Mouse (Mus musculus) frontal cortex, adult (tissue): ENCODE measurements around the gene Acad12.
"Not testable (repeated sequence)": the region's sequence is repeated elsewhere in the genome, so short reads cannot be mapped to it uniquely, and the experiment has no call there.

Experiments
- ATAC-seq: cut with Nextera tagmentation; 2 replicates; pipeline ENCODE4 v1.9.2; 2017; ENCODE audit warnings: mild to moderate bottlenecking, moderate library complexity, mixed read lengths; ENCODE audit not compliant: low TSS enrichment

Gene Acad12

GRCm38 (mm10) chr5:121612036-121612435, 6.7 kb downstream of the Acad12 start:
- no peak for ATAC-seq

- not testable (repeated sequence) for ATAC-seq
These were observed 9.1 kb downstream of the Acad12 start for GRCm38 (mm10) chr5:121609556-121610135.

GRCm38 (mm10) chr5:121606151-121606550, 12.6 kb downstream of the Acad12 start:
- ATAC-seq, result peak; percentile 79; the same call in 1 of the 2 replicates

GRCm38 (mm10) chr5:121603815-121604214, 14.9 kb downstream of the Acad12 start:
- not testable (repeated sequence) for ATAC-seq

- peak; percentile 79 for ATAC-seq
These were observed 17.0 kb downstream of the Acad12 start for GRCm38 (mm10) chr5:121601547-121602299.

- no peak for ATAC-seq
These were observed 19.7 kb downstream of the Acad12 start for GRCm38 (mm10) chr5:121598871-121599610.

GRCm38 (mm10) chr5:121597991-121598537, 20.7 kb downstream of the Acad12 start:
- no peak for ATAC-seq

GRCm38 (mm10) chr5:121597332-121597731, 21.4 kb downstream of the Acad12 start:
- ATAC-seq, result no peak

- no peak for ATAC-seq
These were observed 22.5 kb downstream of the Acad12 start for GRCm38 (mm10) chr5:121596226-121596625.

GRCm38 (mm10) chr5:121595758-121596157, 23.0 kb downstream of the Acad12 start:
- no peak for ATAC-seq

GRCm38 (mm10) chr5:121594714-121595313, 23.9 kb downstream of the Acad12 start:
- ATAC-seq, result no peak

- ATAC-seq, result peak; percentile 75
These were observed 25.0 kb downstream of the Acad12 start, which contains the start of gene Aldh2 for GRCm38 (mm10) chr5:121593451-121594401. Aldh2 (minus strand) TSS chr5:121593824.

GRCm38 (mm10) chr5:121592816-121593407, 25.8 kb downstream of the Acad12 start:
- ATAC-seq, result peak; percentile 5; the same call in 1 of the 2 replicates

- no peak for ATAC-seq
These were observed 26.5 kb downstream of the Acad12 start for GRCm38 (mm10) chr5:121592064-121592815.

GRCm38 (mm10) chr5:121591417-121592063, 27.2 kb downstream of the Acad12 start:
- no peak for ATAC-seq

GRCm38 (mm10) chr5:121589928-121590327, 28.8 kb downstream of the Acad12 start:
- ATAC-seq, result no peak

GRCm38 (mm10) chr5:121586400-121587039, 32.2 kb downstream of the Acad12 start:
- ATAC-seq, result peak; percentile 91

GRCm38 (mm10) chr5:121585699-121586098, 33.0 kb downstream of the Acad12 start:
- ATAC-seq, result no peak
